Mouse (Mus musculus) midbrain, postnatal 0 days (tissue): ENCODE measurements at regions not wholly inside any gene's neighbourhood (a gene's known extent, or its start where the extent isn't known, plus 50 kb on each side); places are given as distances from the start of the nearest gene placed in this dataset.

Experiments
- ATAC-seq: fragments of 200-750 bp; cut with Nextera tagmentation; 2 replicates; pipeline ENCODE4 v1.8.0; 2017; ENCODE audit warnings: moderate number of reproducible peaks, mild to moderate bottlenecking, moderate TSS enrichment, moderate library complexity; ENCODE audit not compliant: low FRiP score
- DNase-seq: peaks from one replicate; pipeline ENCODE4 v3.0.0-alpha.2; 2015; ENCODE audit warnings: low spot score
- H3K27ac ChIP-seq: fragments of 300-500 bp; sonication (generic); 2 replicates; pipeline ENCODE4 v1.5.1; 2014; ENCODE audit warnings: low read depth, mild to moderate bottlenecking, low read length, mixed read lengths
- H3K27me3 ChIP-seq: fragments of 300-500 bp; sonication (generic); 2 replicates; pipeline ENCODE4 v1.6.1; 2014; ENCODE audit warnings: low read length, control low read depth, mixed read lengths; ENCODE audit not compliant: insufficient read depth
- H3K36me3 ChIP-seq: fragments of 300-500 bp; sonication (generic); 2 replicates; pipeline ENCODE4 v1.6.1; 2014; ENCODE audit warnings: low read length, control low read depth, mixed read lengths; ENCODE audit not compliant: insufficient read depth
- H3K4me1 ChIP-seq: fragments of 300-500 bp; sonication (generic); 2 replicates; pipeline ENCODE4 v1.6.1; 2014; ENCODE audit warnings: mild to moderate bottlenecking, control low read depth, antibody characterized with exemption, low read length, mixed read lengths; ENCODE audit not compliant: insufficient read depth
- H3K4me2 ChIP-seq: fragments of 300-500 bp; sonication (generic); 2 replicates; pipeline ENCODE4 v1.6.1; 2014; ENCODE audit warnings: low read depth, mild to moderate bottlenecking, low read length, mixed read lengths; ENCODE audit not compliant: poor library complexity, severe bottlenecking
- H3K4me3 ChIP-seq: fragments of 300-500 bp; sonication (generic); 2 replicates; pipeline ENCODE4 v1.5.1; 2014; ENCODE audit warnings: low read depth, mild to moderate bottlenecking, low read length, moderate library complexity
- H3K9ac ChIP-seq: fragments of 300-500 bp; sonication (generic); replicated peaks from 2 replicates; pipeline ENCODE4 v1.6.1; 2014; ENCODE audit warnings: mild to moderate bottlenecking, low read length, moderate library complexity, mixed read lengths; ENCODE audit not compliant: poor library complexity, severe bottlenecking
- H3K9me3 ChIP-seq: fragments of 300-500 bp; sonication (generic); 2 replicates; pipeline ENCODE4 v1.6.1; 2016; ENCODE audit warnings: low read length, control low read depth
- CTCF ChIP-seq: IDR thresholded peaks from 2 replicates; pipeline ENCODE4 v1.5.1; 2016; ENCODE audit warnings: antibody characterized with exemption, mild to moderate bottlenecking
- WGBS: fragments of 180-500 bp; shearing (Covaris S2); extraction: QIAGEN DNeasy Blood & Tissue Kit; methylation state at CpG from one replicate; pipeline ENCODE4 v1.1.7; 2014; 5-methylcytosine and 5-hydroxymethylcytosine counted together

DNA sequence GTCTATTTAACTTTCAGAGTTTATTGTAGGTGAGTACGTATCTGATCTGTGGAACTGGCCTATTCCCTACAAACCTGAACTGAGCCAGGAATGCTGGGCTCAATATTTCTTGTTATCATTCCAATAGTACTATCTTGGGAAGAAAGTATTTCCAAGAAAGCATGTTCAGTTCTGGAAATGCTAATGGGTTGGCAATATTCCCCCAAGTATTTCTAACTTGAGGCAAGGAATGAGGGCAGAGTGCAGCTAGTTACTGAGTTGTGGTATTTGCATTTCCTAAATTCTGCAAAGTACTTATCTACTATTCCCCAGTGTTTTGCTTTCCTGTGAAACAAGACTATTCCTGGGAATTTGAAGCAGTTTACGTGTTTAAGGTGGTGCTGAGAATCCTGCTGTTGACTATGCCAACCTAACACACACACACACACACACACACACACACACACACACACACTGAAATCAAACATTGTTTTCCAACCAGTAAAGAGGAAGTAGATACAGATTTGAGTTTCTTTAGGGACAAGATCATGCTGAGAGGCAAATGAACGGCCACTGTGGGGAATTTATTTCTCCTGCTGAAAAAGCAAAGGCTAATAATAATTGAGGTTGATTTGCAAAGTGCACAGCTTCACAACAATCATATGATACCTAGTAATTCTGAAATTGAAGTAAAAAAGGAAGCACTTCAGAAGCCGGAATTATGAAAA, 1248.4 kb upstream of the Zeb2 start:
- ATAC-seq: no peak
- no peak overlapping the region for H3K27ac ChIP-seq
- no peak for DNase-seq
- no peaks in the 10 kb centered on the region for H3K9me3 ChIP-seq
- 81% methylated on average over 4 of the region's 4 CpGs for WGBS
- H3K4me1 ChIP-seq: no peaks in the 10 kb centered on the region
- no peak overlapping the region for H3K4me3 ChIP-seq
- H3K9ac ChIP-seq: no peak overlapping the region
- no peaks in the 10 kb centered on the region for H3K36me3 ChIP-seq
- no peak overlapping the region for H3K4me2 ChIP-seq
- no peaks in the 10 kb centered on the region for H3K27me3 ChIP-seq
- no peak for TF ChIP-seq CTCF

DNA sequence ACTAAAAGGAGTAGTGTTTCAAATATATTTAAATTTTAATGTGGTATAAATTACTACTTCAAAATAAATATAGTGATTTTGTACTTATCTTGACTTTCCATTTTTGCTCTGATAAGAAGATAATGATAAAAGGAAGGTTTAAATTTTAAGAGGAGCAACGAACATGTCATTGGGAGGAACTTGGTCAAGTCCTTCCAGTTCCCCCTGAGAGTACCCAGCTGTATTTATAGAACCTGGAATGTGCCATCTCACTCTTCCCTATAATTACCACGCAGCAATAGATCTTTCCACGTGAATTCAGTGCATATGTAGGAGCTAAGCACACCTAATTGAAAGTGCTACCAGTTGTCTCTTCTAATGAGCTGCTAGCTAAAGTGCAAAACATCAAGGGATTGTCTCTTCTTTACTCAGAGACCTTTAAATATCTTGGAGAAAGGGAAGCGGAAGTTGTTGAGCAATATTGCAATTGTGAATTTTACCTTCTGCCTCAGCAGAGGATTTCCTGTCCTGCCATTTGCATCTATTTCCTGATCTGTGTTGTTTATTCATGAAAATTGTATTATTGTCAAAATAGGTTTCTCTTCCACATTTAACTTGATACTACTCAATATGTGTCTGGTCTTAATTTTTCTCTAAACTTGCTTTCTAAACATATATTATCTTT, 1243.0 kb upstream of the Zeb2 start:
- H3K27ac ChIP-seq: no peak overlapping the region
- H3K36me3 ChIP-seq: no peaks in the 10 kb centered on the region
- no peaks in the 10 kb centered on the region for H3K9me3 ChIP-seq
- H3K9ac ChIP-seq: no peak overlapping the region
- 82% methylated on average over 4 of the region's 4 CpGs for WGBS
- ATAC-seq: no peak
- no peak overlapping the region for H3K4me3 ChIP-seq
- no peaks in the 10 kb centered on the region for H3K27me3 ChIP-seq
- no peak for DNase-seq
- H3K4me2 ChIP-seq: no peak overlapping the region
- H3K4me1 ChIP-seq: no peaks in the 10 kb centered on the region
- no peak for TF ChIP-seq CTCF

DNA sequence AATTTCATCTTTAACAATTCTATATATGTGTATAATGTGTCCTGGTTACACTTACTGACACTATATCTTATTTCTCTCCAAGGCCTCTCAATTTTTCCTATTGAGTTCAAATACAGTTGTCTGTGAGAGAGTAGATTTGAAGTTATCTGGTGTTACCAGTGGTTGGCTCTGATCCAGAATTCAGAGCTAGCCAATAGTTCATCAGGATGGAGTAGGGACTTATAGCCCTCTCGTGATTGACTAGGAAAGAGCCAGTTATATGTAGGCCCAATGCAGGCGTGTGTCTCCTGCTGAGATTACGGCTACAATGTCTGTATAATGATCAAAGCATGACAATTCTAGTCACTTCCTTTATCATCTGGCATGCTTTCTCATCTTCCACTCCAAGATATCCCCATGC, 1241.0 kb upstream of the Zeb2 start:
- WGBS: 88% methylated on average over 3 of the region's 3 CpGs
- Histone ChIP-seq H3K27ac (no peak overlapping the region), H3K27me3 (no peaks in the 10 kb centered on the region), H3K4me2 (no peak overlapping the region), H3K4me3 (no peak overlapping the region), H3K9ac (no peak overlapping the region), H3K4me1 (no peaks in the 10 kb centered on the region), H3K9me3 (no peaks in the 10 kb centered on the region), H3K36me3 (no peaks in the 10 kb centered on the region)
- DNase-seq (no peak), ATAC-seq (no peak)
- TF ChIP-seq CTCF: no peak

DNA sequence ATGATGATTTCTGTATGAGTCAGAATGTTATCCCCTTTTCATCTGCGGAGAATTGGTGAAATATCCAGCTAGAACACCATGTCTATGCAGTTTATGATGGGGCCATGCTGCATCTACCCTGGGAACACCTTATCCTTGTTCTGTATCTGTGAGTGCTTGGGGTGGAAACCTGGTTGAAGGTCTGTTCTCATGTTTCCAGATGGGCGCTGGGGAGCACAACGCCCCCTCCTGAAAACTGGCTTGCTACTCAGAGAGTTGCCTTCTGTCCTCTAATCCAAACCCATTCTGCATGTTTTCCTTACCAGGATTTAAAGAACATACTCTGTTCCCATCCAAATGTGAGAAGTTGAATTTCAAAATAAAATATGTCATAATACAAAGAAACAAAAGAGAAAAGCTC, 1239.5 kb upstream of the Zeb2 start:
- no peak overlapping the region for H3K9ac ChIP-seq
- DNase-seq (no peak), ATAC-seq (no peak)
- H3K9me3 ChIP-seq: no peaks in the 10 kb centered on the region
- H3K4me2 ChIP-seq: no peak overlapping the region
- no peaks in the 10 kb centered on the region for H3K36me3 ChIP-seq
- H3K27ac ChIP-seq: no peak overlapping the region
- H3K4me1 ChIP-seq: no peaks in the 10 kb centered on the region
- no peaks in the 10 kb centered on the region for H3K27me3 ChIP-seq
- no peak for TF ChIP-seq CTCF
- no peak overlapping the region for H3K4me3 ChIP-seq
- WGBS: 96% methylated on average over 3 of the region's 3 CpGs

DNA sequence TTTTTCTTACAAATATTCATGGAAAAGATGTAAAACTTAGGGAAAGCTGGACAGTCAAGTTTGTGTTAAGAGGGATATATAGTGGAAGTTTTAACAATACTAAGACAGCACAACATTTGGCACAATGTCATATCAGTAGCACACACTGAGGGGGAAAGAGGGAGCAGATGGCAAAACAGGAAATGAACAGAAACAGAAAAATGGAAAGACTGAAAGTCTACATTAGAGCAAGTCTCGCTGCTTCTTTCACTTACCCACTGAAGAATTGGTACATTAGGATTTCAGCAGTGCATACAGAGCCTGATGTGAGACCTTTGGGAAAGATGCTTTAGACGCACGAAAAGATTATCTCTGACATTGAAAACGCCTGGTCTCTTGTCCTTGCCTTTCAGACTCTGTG, 1223.5 kb upstream of the Zeb2 start:
- H3K9me3 ChIP-seq: no peaks in the 10 kb centered on the region
- H3K4me2 ChIP-seq: no peak overlapping the region
- no peaks in the 10 kb centered on the region for H3K27me3 ChIP-seq
- 62% methylated on average over 4 of the region's 4 CpGs for WGBS
- no peak overlapping the region for H3K4me3 ChIP-seq
- DNase-seq (no peak), ATAC-seq (no peak)
- H3K27ac ChIP-seq: no peak overlapping the region
- no peaks in the 10 kb centered on the region for H3K36me3 ChIP-seq
- H3K9ac ChIP-seq: no peak overlapping the region
- H3K4me1 ChIP-seq: no peaks in the 10 kb centered on the region
- TF ChIP-seq CTCF: no peak

DNA sequence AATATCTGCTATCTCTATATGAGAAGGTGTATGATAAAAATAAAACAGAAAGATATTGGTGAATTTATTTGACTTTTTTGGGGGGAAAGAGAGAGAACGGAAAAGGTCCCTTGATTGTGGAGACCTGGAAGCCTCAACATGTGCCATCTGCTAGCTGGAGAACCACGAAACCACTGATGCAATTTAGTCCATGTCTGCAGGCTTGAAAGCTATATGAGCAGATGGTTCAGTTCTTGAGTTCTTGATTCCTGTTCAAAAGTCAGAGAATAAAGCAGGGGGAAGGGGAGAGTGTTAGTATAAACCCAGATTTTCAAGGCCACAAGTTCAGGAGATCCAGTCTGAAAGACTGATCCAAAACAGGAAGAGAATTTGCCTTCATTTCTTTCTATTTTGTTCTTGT, 1199.5 kb upstream of the Zeb2 start:
- Histone ChIP-seq H3K27ac (no peak overlapping the region), H3K9ac (no peak overlapping the region), H3K4me2 (no peak overlapping the region), H3K36me3 (no peaks in the 10 kb centered on the region), H3K4me3 (no peak overlapping the region), H3K4me1 (no peaks in the 10 kb centered on the region), H3K9me3 (no peaks in the 10 kb centered on the region), H3K27me3 (no peaks in the 10 kb centered on the region)
- no peak for TF ChIP-seq CTCF
- DNase-seq: no peak
- ATAC-seq: no peak
- WGBS: 88% methylated on average over 2 of the region's 2 CpGs
